Mouse (Mus musculus) heart, embryonic 16.5 days (tissue): ENCODE measurements at regions not wholly inside any gene's neighbourhood (a gene's known extent, or its start where the extent isn't known, plus 50 kb on each side); places are given as distances from the start of the nearest gene placed in this dataset.

Experiments
- ATAC-seq: fragments of 200-750 bp; cut with Nextera tagmentation; replicated peaks from 2 replicates; pipeline ENCODE4 v1.8.0; 2017; ENCODE audit warnings: moderate number of reproducible peaks; ENCODE audit not compliant: insufficient read depth, low FRiP score; ENCODE audit errors: extremely low read depth
- H3K27ac ChIP-seq: fragments of 300-500 bp; sonication (generic); 2 replicates; pipeline ENCODE4 v1.5.1; 2014; ENCODE audit warnings: mild to moderate bottlenecking, low read length, control low read depth, moderate library complexity
- H3K27me3 ChIP-seq: fragments of 300-500 bp; sonication (generic); 2 replicates; pipeline ENCODE4 v1.6.1; 2014; ENCODE audit warnings: low read length, mixed read lengths; ENCODE audit not compliant: control insufficient read depth, insufficient read depth
- H3K36me3 ChIP-seq: fragments of 300-500 bp; sonication (generic); 2 replicates; pipeline ENCODE4 v1.6.1; 2014; ENCODE audit not compliant: control insufficient read depth, insufficient read depth
- H3K4me1 ChIP-seq: fragments of 300-500 bp; sonication (generic); 2 replicates; pipeline ENCODE4 v1.6.1; 2014; ENCODE audit warnings: low read length, mixed read lengths; ENCODE audit not compliant: control insufficient read depth, insufficient read depth
- H3K4me2 ChIP-seq: fragments of 300-500 bp; sonication (generic); 2 replicates; pipeline ENCODE4 v1.6.1; 2014; ENCODE audit warnings: low read depth, mild to moderate bottlenecking, control low read depth, low read length
- H3K4me3 ChIP-seq: fragments of 300-500 bp; sonication (generic); 2 replicates; pipeline ENCODE4 v1.5.1; 2014; ENCODE audit warnings: mild to moderate bottlenecking, control low read depth, low read length
- H3K9ac ChIP-seq: fragments of 300-500 bp; sonication (generic); 2 replicates; pipeline ENCODE4 v1.6.1; 2014; ENCODE audit warnings: low read length, control low read depth
- H3K9me3 ChIP-seq: fragments of 300-500 bp; sonication (generic); replicated peaks from 2 replicates; pipeline ENCODE4 v1.6.1; 2016; ENCODE audit warnings: low read length; ENCODE audit not compliant: control insufficient read depth
- WGBS: fragments of 180-500 bp; shearing (Covaris S2); extraction: QIAGEN DNeasy Blood & Tissue Kit; methylation state at CpG from one replicate; pipeline ENCODE4 v1.1.7; 2014; 5-methylcytosine and 5-hydroxymethylcytosine counted together

DNA sequence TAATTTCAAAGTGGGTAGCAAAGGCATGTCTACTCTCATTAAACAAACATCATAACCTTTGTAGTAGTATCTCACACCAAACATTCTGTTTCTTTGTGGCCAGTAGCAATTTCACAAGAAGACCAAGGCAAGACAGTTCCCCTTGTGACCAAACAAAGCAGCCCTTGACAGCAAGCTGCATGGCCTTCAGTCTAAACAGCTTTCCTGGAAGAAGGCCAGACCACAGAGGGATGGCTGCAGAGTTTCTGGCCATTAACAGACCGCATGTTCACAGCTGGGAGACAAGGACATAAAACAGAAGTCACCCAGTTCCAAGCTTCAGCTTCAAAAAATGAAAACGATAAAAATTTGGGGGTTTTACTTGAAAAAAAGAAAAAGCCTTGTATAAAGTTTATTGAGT is 1040.0 kb downstream of the Slc16a7 start:
- H3K9ac ChIP-seq, result no peak overlapping the region
- H3K4me1 ChIP-seq, result no peaks in the 10 kb centered on the region
- H3K27me3 ChIP-seq, result no peaks in the 10 kb centered on the region
- no peaks in the 10 kb centered on the region for H3K36me3 ChIP-seq
- H3K27ac ChIP-seq, result no peak overlapping the region
- 33% methylated on average over 2 of the region's 2 CpGs for WGBS
- no peaks in the 10 kb centered on the region for H3K9me3 ChIP-seq
- H3K4me2 ChIP-seq, result no peak overlapping the region
- ATAC-seq, result 0 out of 2 replicates have a peak, but pooled peaks have one; percentile 63
- no peak overlapping the region for H3K4me3 ChIP-seq

DNA sequence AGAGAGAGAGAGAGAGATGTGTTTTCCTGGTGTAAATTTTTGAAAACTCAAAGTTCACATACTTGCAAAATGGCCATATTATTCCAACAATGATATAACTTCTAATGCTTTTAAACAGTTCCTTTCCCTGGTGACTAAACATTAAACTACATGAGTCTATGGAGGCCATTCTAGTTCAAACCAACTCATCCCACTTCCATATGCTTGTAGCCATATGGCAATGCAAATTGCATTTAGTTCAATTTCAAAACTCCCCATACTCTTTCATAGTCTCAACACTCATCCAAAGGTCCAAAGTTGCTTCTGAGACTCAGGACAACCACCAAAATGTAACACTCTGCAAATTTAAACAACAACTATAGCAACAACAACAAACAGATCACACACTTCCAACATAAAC is 1026.5 kb downstream of the Slc16a7 start:
- H3K4me2 ChIP-seq, result no peak overlapping the region
- no peaks in the 10 kb centered on the region for H3K4me1 ChIP-seq
- no peaks in the 10 kb centered on the region for H3K36me3 ChIP-seq
- H3K27me3 ChIP-seq, result no peaks in the 10 kb centered on the region
- no peak for ATAC-seq
- H3K4me3 ChIP-seq, result no peak overlapping the region
- no peak overlapping the region for H3K9ac ChIP-seq
- H3K9me3 ChIP-seq, result no peaks in the 10 kb centered on the region
- no peak overlapping the region for H3K27ac ChIP-seq

DNA sequence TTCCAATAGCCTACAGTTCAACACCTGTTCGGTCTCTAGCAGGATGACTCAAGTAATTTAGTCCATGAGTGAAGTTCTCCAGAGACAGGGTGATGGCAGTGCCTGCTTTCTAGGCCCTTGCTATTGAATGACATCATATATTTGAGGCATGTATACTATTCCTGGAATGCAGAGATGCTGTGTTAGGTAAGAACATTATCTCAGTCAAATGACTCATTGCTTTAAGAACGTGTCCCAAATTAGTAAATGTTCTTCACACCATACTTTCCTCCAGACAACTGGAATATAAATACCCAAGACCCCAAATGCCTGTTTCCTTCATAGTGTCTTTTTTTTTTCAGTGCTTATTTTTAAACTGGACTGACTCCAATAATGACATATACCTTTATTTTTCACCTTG is 1018.3 kb downstream of the Slc16a7 start:
- no peak for ATAC-seq
- peaks cover 2% of the 10 kb centered on the region; the same call in 1 of the 2 replicates for H3K4me1 ChIP-seq
- no peaks in the 10 kb centered on the region for H3K9me3 ChIP-seq
- no peak overlapping the region for H3K27ac ChIP-seq
- H3K36me3 ChIP-seq, result no peaks in the 10 kb centered on the region
- H3K9ac ChIP-seq, result no peak overlapping the region
- H3K4me3 ChIP-seq, result no peak overlapping the region
- 31% methylated on average over 2 of the region's 2 CpGs for WGBS
- no peaks in the 10 kb centered on the region for H3K27me3 ChIP-seq
- H3K4me2 ChIP-seq, result no peak overlapping the region

DNA sequence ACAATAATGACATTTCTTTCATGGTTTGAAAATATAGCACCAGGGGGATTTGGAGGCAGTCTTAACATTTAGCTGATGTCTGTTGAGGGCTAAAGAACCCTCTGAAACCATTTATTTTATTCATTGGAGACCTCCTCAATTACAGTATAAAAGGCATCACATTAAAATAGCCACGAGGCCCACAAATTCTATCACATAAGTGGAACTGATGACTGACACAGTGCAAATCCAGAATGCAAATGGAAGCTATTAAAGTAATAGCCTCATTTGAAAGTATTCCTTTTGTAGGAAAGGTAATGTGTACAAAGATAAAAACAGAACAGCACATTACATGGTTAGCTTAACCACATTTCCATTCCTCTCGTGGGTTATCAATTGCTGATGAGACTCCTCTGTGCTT is 986.6 kb downstream of the Slc16a7 start:
- Histone ChIP-seq H3K4me1 (no peaks in the 10 kb centered on the region), H3K9ac (no peak overlapping the region), H3K9me3 (no peaks in the 10 kb centered on the region), H3K27me3 (no peaks in the 10 kb centered on the region), H3K36me3 (no peaks in the 10 kb centered on the region), H3K4me2 (no peak overlapping the region), H3K4me3 (no peak overlapping the region), H3K27ac (no peak overlapping the region)
- 81% methylated on average over 2 of the region's 2 CpGs for WGBS
- ATAC-seq, result no peak

DNA sequence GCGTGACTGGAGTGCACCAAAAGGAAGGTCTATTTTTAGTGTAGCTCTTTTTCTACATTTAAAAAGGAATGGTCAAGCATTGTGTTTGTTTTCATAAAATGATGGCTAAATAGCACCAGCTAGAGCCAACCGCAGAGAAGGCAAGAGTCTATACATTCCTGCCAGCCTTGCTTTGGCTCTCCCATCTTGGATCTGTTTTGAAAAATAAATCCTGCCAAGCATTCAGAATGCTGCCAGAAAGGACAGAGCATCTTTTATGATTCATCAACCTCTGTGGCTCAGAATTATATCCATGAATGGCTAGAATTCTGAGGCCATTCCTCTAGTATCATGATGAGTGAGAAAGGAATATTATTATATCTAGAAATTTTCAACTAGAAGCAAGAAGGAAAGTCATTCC is 979.6 kb downstream of the Slc16a7 start:
- H3K4me1 ChIP-seq, result no peaks in the 10 kb centered on the region
- no peak overlapping the region for H3K4me3 ChIP-seq
- H3K9me3 ChIP-seq, result no peaks in the 10 kb centered on the region
- H3K36me3 ChIP-seq, result no peaks in the 10 kb centered on the region
- no peak overlapping the region for H3K9ac ChIP-seq
- no peak overlapping the region for H3K27ac ChIP-seq
- WGBS, result 66% methylated on average over 2 of the region's 2 CpGs
- no peak overlapping the region for H3K4me2 ChIP-seq
- H3K27me3 ChIP-seq, result no peaks in the 10 kb centered on the region
- ATAC-seq, result no peak

DNA sequence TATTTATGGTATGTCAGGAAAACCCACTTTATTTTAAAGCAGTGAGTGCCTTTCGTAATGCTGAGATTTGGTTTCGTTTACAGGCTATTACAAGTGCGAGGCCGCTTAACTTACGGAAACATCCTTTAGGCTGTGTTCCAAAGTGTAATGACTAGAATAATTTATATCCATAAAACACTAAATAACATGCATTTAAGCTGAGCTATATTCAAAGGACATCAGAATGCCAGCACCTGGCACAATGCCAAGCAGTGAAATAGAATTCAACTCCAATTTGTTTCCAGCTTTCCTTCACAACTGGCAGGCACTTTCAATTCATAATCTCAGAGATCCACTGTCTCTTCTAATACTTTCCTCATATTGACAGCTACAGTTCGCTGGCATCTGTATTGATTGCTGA is 972.7 kb downstream of the Slc16a7 start:
- Histone ChIP-seq H3K9ac (no peak overlapping the region), H3K4me2 (no peak overlapping the region), H3K27ac (no peak overlapping the region), H3K4me1 (no peaks in the 10 kb centered on the region), H3K9me3 (no peaks in the 10 kb centered on the region), H3K4me3 (no peak overlapping the region), H3K27me3 (no peaks in the 10 kb centered on the region), H3K36me3 (no peaks in the 10 kb centered on the region)
- 75% methylated on average over 6 of the region's 6 CpGs for WGBS
- no peak for ATAC-seq

DNA sequence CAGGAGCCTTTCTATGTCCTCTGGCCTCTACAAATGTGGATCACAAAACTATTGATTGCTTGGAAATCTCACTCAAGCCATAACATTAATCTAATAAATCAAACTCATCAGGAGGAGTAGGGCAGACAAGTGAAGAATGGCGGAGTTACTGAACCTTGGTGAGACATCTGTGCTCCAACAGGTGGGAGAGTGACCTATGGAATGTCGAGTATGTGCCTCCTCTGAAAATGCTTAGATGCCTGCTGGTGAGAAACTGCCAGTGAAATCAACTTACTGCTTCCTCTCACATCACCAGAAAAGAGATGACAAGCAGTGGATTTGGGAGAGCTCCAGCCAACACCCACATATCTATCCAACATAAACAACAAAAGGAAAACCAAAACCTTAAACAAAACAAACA is 965.8 kb downstream of the Slc16a7 start:
- Histone ChIP-seq H3K9ac (no peak overlapping the region), H3K4me2 (no peak overlapping the region), H3K27me3 (no peaks in the 10 kb centered on the region), H3K27ac (no peak overlapping the region), H3K4me1 (no peaks in the 10 kb centered on the region), H3K9me3 (no peaks in the 10 kb centered on the region), H3K36me3 (no peaks in the 10 kb centered on the region), H3K4me3 (no peak overlapping the region)
- no peak for ATAC-seq
- WGBS, result 21% methylated on average over 2 of the region's 2 CpGs
